Mouse (Mus musculus): ENCODE measurements around the gene Sall4. TPM values are rescaled to one million over a fixed set of nuclear protein-coding genes. Genes with fewer than 3 reads are reported as not detected.
"Not testable (repeated sequence)": the region's sequence is repeated elsewhere in the genome, so short reads cannot be mapped to it uniquely, and the experiment has no call there.

Sall4 gene
- polyA plus RNA-seq, 1 experiment from 2014 or later = 0.71 TPM

- DNase-seq (ENCODE audit: low spot score) = peak; percentile 66
- Histone ChIP-seq H3K9me3 (replicated peaks; ENCODE audit: control insufficient read depth, low read length) (no peaks in the 10 kb centered on the region), H3K9ac (ENCODE audit: low read length) (peak overlapping the region; percentile 40; the same call in 1 of the 2 replicates), H3K4me2 (ENCODE audit: low read length) (peak overlapping the region; percentile 91), H3K36me3 (ENCODE audit: control insufficient read depth, insufficient read depth, low read length) (no peaks in the 10 kb centered on the region), H3K4me1 (ENCODE audit: control insufficient read depth, insufficient read depth, low read length) (peaks cover 33% of the 10 kb centered on the region), H3K4me3 (ENCODE audit: low read depth, low read length) (peak overlapping the region; percentile 44), H3K27ac (ENCODE audit: low read depth, low read length) (no peak overlapping the region; the same call in 1 of the 2 replicates), H3K27me3 (replicated peaks; ENCODE audit: control insufficient read depth, insufficient read depth, low read length) (peaks cover 44% of the 10 kb centered on the region)
- WGBS = 3% methylated on average over 9 of the region's 9 CpGs
- ATAC-seq = no peak
Observed at GRCm38 (mm10) chr2:168764460-168764867, 3.3 kb downstream of the Sall4 start.

GRCm38 (mm10) chr2:168763785-168764184, 4.0 kb downstream of the Sall4 start:
- H3K4me1 ChIP-seq (ENCODE audit: control insufficient read depth, insufficient read depth, low read length) = peaks cover 33% of the 10 kb centered on the region
- no peak overlapping the region for H3K27ac ChIP-seq (ENCODE audit: low read depth, low read length)
- peak overlapping the region; percentile 91 for H3K4me2 ChIP-seq (ENCODE audit: low read length)
- H3K9me3 ChIP-seq (replicated peaks; ENCODE audit: control insufficient read depth, low read length) = no peaks in the 10 kb centered on the region
- ATAC-seq = no peak
- DNase-seq (ENCODE audit: low spot score) = no peak
- H3K4me3 ChIP-seq (ENCODE audit: low read depth, low read length) = peak overlapping the region; percentile 16
- peak overlapping the region; percentile 40; the same call in 1 of the 2 replicates for H3K9ac ChIP-seq (ENCODE audit: low read length)
- 3% methylated on average over 7 of the region's 7 CpGs for WGBS
- peaks cover 44% of the 10 kb centered on the region for H3K27me3 ChIP-seq (replicated peaks; ENCODE audit: control insufficient read depth, insufficient read depth, low read length)
- H3K36me3 ChIP-seq (ENCODE audit: control insufficient read depth, insufficient read depth, low read length) = no peaks in the 10 kb centered on the region

GRCm38 (mm10) chr2:168762411-168762815, 5.3 kb downstream of the Sall4 start:
- peaks cover 33% of the 10 kb centered on the region for H3K4me1 ChIP-seq (ENCODE audit: control insufficient read depth, insufficient read depth, low read length)
- H3K27ac ChIP-seq (ENCODE audit: low read depth, low read length) = 0 out of 2 replicates have a peak overlapping the region, but pooled peaks have one; percentile 14
- ATAC-seq (no peak), DNase-seq (ENCODE audit: low spot score) (no peak)
- no peaks in the 10 kb centered on the region for H3K9me3 ChIP-seq (replicated peaks; ENCODE audit: control insufficient read depth, low read length)
- H3K9ac ChIP-seq (ENCODE audit: low read length) = peak overlapping the region; percentile 48
- H3K4me3 ChIP-seq (ENCODE audit: low read depth, low read length) = peak overlapping the region; percentile 19
- WGBS = 3% methylated on average over 12 of the region's 12 CpGs
- H3K27me3 ChIP-seq (replicated peaks; ENCODE audit: control insufficient read depth, insufficient read depth, low read length) = peaks cover 32% of the 10 kb centered on the region
- no peaks in the 10 kb centered on the region for H3K36me3 ChIP-seq (ENCODE audit: control insufficient read depth, insufficient read depth, low read length)
- peak overlapping the region; percentile 91 for H3K4me2 ChIP-seq (ENCODE audit: low read length)

- Histone ChIP-seq H3K9ac (ENCODE audit: low read length) (peak overlapping the region; percentile 48; the same call in 1 of the 2 replicates), H3K27me3 (replicated peaks; ENCODE audit: control insufficient read depth, insufficient read depth, low read length) (peaks cover 28% of the 10 kb centered on the region), H3K36me3 (ENCODE audit: control insufficient read depth, insufficient read depth, low read length) (no peaks in the 10 kb centered on the region), H3K4me2 (ENCODE audit: low read length) (peak overlapping the region; percentile 91), H3K9me3 (replicated peaks; ENCODE audit: control insufficient read depth, low read length) (no peaks in the 10 kb centered on the region), H3K4me1 (ENCODE audit: control insufficient read depth, insufficient read depth, low read length) (peaks cover 32% of the 10 kb centered on the region), H3K4me3 (ENCODE audit: low read depth, low read length) (peak overlapping the region; percentile 19), H3K27ac (ENCODE audit: low read depth, low read length) (no peak overlapping the region)
- WGBS = 8% methylated on average over 4 of the region's 4 CpGs
- ATAC-seq = no peak
- DNase-seq (ENCODE audit: low spot score) = no peak
Observed at GRCm38 (mm10) chr2:168761954-168762353, 5.8 kb downstream of the Sall4 start.

GRCm38 (mm10) chr2:168761141-168761540, 6.6 kb downstream of the Sall4 start:
- Histone ChIP-seq H3K4me3 (ENCODE audit: low read depth, low read length) (no peak overlapping the region), H3K9ac (ENCODE audit: low read length) (no peak overlapping the region), H3K27me3 (replicated peaks; ENCODE audit: control insufficient read depth, insufficient read depth, low read length) (peaks cover 20% of the 10 kb centered on the region), H3K9me3 (replicated peaks; ENCODE audit: control insufficient read depth, low read length) (no peaks in the 10 kb centered on the region), H3K4me2 (ENCODE audit: low read length) (no peak overlapping the region), H3K36me3 (ENCODE audit: control insufficient read depth, insufficient read depth, low read length) (no peaks in the 10 kb centered on the region), H3K27ac (ENCODE audit: low read depth, low read length) (no peak overlapping the region), H3K4me1 (ENCODE audit: control insufficient read depth, insufficient read depth, low read length) (peaks cover 23% of the 10 kb centered on the region)
- 87% methylated on average over 9 of the region's 9 CpGs for WGBS
- DNase-seq (ENCODE audit: low spot score) = no peak
- no peak for ATAC-seq

GRCm38 (mm10) chr2:168744406-168744805, 23.3 kb downstream of the Sall4 start:
- not testable (repeated sequence) for H3K4me3 ChIP-seq (ENCODE audit: low read depth, low read length); H3K4me1 ChIP-seq (ENCODE audit: control insufficient read depth, insufficient read depth, low read length); ATAC-seq; DNase-seq (ENCODE audit: low spot score); H3K9me3 ChIP-seq (replicated peaks; ENCODE audit: control insufficient read depth, low read length); H3K36me3 ChIP-seq (ENCODE audit: control insufficient read depth, insufficient read depth, low read length); H3K9ac ChIP-seq (ENCODE audit: low read length); H3K4me2 ChIP-seq (ENCODE audit: low read length); H3K27ac ChIP-seq (ENCODE audit: low read depth, low read length); H3K27me3 ChIP-seq (replicated peaks; ENCODE audit: control insufficient read depth, insufficient read depth, low read length)
- 90% methylated on average over 10 of the region's 10 CpGs for WGBS

- Histone ChIP-seq H3K4me2 (ENCODE audit: low read length) (peak overlapping the region; percentile 61), H3K36me3 (ENCODE audit: control insufficient read depth, insufficient read depth, low read length) (no peaks in the 10 kb centered on the region), H3K9me3 (replicated peaks; ENCODE audit: control insufficient read depth, low read length) (no peaks in the 10 kb centered on the region), H3K4me1 (ENCODE audit: control insufficient read depth, insufficient read depth, low read length) (0 out of 2 replicates have a peak, but pooled peaks cover 3% of the 10 kb centered on the region), H3K27me3 (replicated peaks; ENCODE audit: control insufficient read depth, insufficient read depth, low read length) (no peaks in the 10 kb centered on the region), H3K9ac (ENCODE audit: low read length) (no peak overlapping the region), H3K4me3 (ENCODE audit: low read depth, low read length) (peak overlapping the region; percentile 87), H3K27ac (ENCODE audit: low read depth, low read length) (peak overlapping the region; percentile 94)
- 23% methylated on average over 7 of the region's 7 CpGs for WGBS
- ATAC-seq (peak; percentile 8), DNase-seq (ENCODE audit: low spot score) (peak; percentile 66)
Observed at GRCm38 (mm10) chr2:168742649-168743048, 25.1 kb downstream of the Sall4 start.

GRCm38 (mm10) chr2:168742059-168742627, 25.6 kb downstream of the Sall4 start, which contains the start of gene Atp9a:
TSS of gene Atp9a (minus strand) at chr2:168742409.
- Histone ChIP-seq H3K27me3 (replicated peaks; ENCODE audit: control insufficient read depth, insufficient read depth, low read length) (no peaks in the 10 kb centered on the region), H3K4me3 (ENCODE audit: low read depth, low read length) (peak within 1 kb of the TSS; percentile 87), H3K36me3 (ENCODE audit: control insufficient read depth, insufficient read depth, low read length) (no peaks in the 10 kb centered on the region), H3K9me3 (replicated peaks; ENCODE audit: control insufficient read depth, low read length) (no peaks in the 10 kb centered on the region), H3K4me2 (ENCODE audit: low read length) (peak within 1 kb of the TSS; percentile 61), H3K4me1 (ENCODE audit: control insufficient read depth, insufficient read depth, low read length) (0 out of 2 replicates have a peak, but pooled peaks cover 3% of the 10 kb centered on the region), H3K9ac (ENCODE audit: low read length) (peak within 1 kb of the TSS; percentile 97), H3K27ac (ENCODE audit: low read depth, low read length) (peak within 1 kb of the TSS; percentile 94)
- peak; percentile 66 for ATAC-seq
- 12% methylated on average over 21 of the region's 33 CpGs for WGBS
- DNase-seq (ENCODE audit: low spot score) = peak; percentile 71

All from forebrain, embryonic 14.5 days (tissue).